Mouse (Mus musculus) stomach, postnatal 0 days (tissue): ENCODE data around the gene Cep55. TPM values are rescaled to one million over a fixed set of nuclear protein-coding genes. Genes with fewer than 3 reads are reported as not detected.
A peak's percentile ranks its signal among the peaks of the same experiment; 100 is the strongest.

Source experiments
- ATAC-seq: fragments of 200-750 bp; cut with Nextera tagmentation; 2 replicates; pipeline ENCODE4 v1.8.0; 2017; ENCODE audit not compliant: low FRiP score, low TSS enrichment
- DNase-seq: peaks from one replicate; pipeline ENCODE4 v3.0.0-alpha.2; 2016; ENCODE audit warnings: low spot score
- H3K27ac ChIP-seq: fragments of 300-500 bp; sonication (generic); replicated peaks from 2 replicates; pipeline ENCODE4 v1.5.1; 2014; ENCODE audit warnings: mild to moderate bottlenecking, control low read depth
- H3K27me3 ChIP-seq: fragments of 300-500 bp; sonication (generic); 2 replicates; pipeline ENCODE4 v1.6.1; 2014; ENCODE audit warnings: low read length; ENCODE audit not compliant: control insufficient read depth, insufficient read depth
- H3K36me3 ChIP-seq: fragments of 300-500 bp; sonication (generic); 2 replicates; pipeline ENCODE4 v1.6.1; 2014; ENCODE audit warnings: low read length, mixed read lengths; ENCODE audit not compliant: control insufficient read depth, insufficient read depth
- H3K4me1 ChIP-seq: fragments of 300-500 bp; sonication (generic); replicated peaks from 2 replicates; pipeline ENCODE4 v1.6.1; 2014; ENCODE audit warnings: antibody characterized with exemption; ENCODE audit not compliant: control insufficient read depth, insufficient read depth
- H3K4me2 ChIP-seq: fragments of 300-500 bp; sonication (generic); replicated peaks from 2 replicates; pipeline ENCODE4 v1.6.1; 2014; ENCODE audit warnings: low read depth, mild to moderate bottlenecking, control low read depth, moderate library complexity
- H3K4me3 ChIP-seq: fragments of 300-500 bp; sonication (generic); 2 replicates; pipeline ENCODE4 v1.5.1; 2014; ENCODE audit warnings: low read depth, low read length, control low read depth
- H3K9ac ChIP-seq: fragments of 300-500 bp; sonication (generic); 2 replicates; pipeline ENCODE4 v1.6.1; 2014; ENCODE audit warnings: mild to moderate bottlenecking, low read length, control low read depth, mixed read lengths
- H3K9me3 ChIP-seq: fragments of 300-500 bp; sonication (generic); 2 replicates; pipeline ENCODE4 v1.6.1; 2016; ENCODE audit warnings: low read length; ENCODE audit not compliant: control insufficient read depth
- CTCF ChIP-seq: IDR thresholded peaks from 2 replicates; pipeline ENCODE4 v1.5.1; 2016; ENCODE audit warnings: antibody characterized with exemption, low read depth, mild to moderate bottlenecking, moderate library complexity
- EP300 ChIP-seq: optimal IDR thresholded peaks from 2 replicates; pipeline ENCODE3; 2016; ENCODE audit warnings: antibody characterized with exemption
- WGBS: fragments of 180-500 bp; shearing (Covaris S2); extraction: QIAGEN DNeasy Blood & Tissue Kit; methylation state at CpG from one replicate; pipeline ENCODE4 v1.1.7; 2014; 5-methylcytosine and 5-hydroxymethylcytosine counted together
- polyA plus RNA-seq: library from polyadenylated mRNA; unstranded; fragments of >200 nt; fragmentation: Nextera tagmentation; extraction: Ambion mirVana; gene quantifications from 2 replicates; pipeline ENCODE4 v1.2.1, GENCODE M21; 2015

Gene Cep55
- polyA plus RNA-seq, 1 experiment from 2014 or later: 8.7 TPM

DNA sequence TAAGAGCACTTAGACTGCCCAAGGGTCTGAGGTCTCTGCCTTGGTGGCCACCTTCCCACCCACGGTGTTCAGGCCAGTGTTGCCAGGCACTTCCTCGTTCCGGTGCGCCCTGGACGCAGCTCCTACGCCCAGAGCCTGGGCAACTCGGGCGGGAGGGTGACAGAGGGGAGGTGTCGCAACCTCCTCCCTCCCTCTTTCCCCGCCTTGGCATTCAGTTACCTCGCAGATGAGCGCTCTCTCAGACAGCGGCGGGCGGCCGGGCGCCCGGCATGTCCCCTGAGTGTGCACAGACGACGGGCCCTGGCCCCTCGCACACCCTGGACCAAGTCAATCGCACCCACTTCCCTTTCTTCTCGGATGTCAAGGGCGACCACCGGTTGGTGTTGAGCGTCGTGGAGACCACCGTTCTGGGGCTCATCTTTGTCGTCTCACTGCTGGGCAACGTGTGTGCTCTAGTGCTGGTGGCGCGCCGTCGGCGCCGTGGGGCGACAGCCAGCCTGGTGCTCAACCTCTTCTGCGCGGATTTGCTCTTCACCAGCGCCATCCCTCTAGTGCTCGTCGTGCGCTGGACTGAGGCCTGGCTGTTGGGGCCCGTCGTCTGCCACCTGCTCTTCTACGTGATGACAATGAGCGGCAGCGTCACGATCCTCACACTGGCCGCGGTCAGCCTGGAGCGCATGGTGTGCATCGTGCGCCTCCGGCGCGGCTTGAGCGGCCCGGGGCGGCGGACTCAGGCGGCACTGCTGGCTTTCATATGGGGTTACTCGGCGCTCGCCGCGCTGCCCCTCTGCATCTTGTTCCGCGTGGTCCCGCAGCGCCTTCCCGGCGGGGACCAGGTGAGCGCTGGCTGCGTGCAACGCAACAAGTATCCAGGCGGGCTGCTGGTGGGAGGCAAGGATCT is 42.3 kb downstream of the Cep55 start, which contains the start of gene Ffar4:
Gene Ffar4 (plus strand): TSS at position 214 of the 901 bp plus-strand sequence.
- ATAC-seq (peak; percentile 77), DNase-seq (peak; percentile 70)
- Histone ChIP-seq H3K4me3 (peak within 1 kb of the TSS; percentile 30), H3K4me2 (peak within 1 kb of the TSS; percentile 46), H3K36me3 (no peaks in the 10 kb centered on the region), H3K27ac (no peak within 1 kb of the TSS), H3K27me3 (peaks cover 4% of the 10 kb centered on the region; the same call in 1 of the 2 replicates), H3K9me3 (no peaks in the 10 kb centered on the region), H3K9ac (no peak within 1 kb of the TSS), H3K4me1 (no peaks in the 10 kb centered on the region)
- TF ChIP-seq CTCF: no peak
- no peak for TF ChIP-seq EP300
- under 1% methylated on average over 75 of the region's 77 CpGs for WGBS

DNA sequence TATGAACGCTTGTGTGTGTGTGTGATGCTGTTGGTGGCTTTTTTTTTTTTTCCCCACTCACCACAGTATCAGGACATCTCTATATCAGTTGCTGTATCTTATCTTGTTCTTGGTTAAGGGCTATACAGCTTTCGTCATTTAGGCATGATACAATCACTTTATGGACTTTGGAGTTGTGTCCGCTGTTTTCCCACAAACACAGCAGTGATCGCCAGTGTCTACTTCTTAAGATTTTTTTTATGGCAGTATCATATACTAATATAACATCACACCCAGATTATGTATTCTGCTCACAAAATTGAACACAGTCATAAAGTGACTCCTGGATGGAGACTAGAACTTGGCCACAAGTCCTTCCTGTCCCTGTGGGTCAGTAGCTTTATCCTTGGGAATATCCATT is 53.1 kb downstream of the Cep55 start:
- DNase-seq (no peak), ATAC-seq (no peak)
- Histone ChIP-seq H3K4me2 (no peak overlapping the region), H3K9ac (no peak overlapping the region), H3K27ac (no peak overlapping the region), H3K4me1 (no peaks in the 10 kb centered on the region), H3K4me3 (no peak overlapping the region), H3K27me3 (no peaks in the 10 kb centered on the region), H3K9me3 (no peaks in the 10 kb centered on the region), H3K36me3 (no peaks in the 10 kb centered on the region)
- WGBS: 87% methylated on average over 4 of the region's 4 CpGs
- no peak for TF ChIP-seq EP300
- no peak for TF ChIP-seq CTCF

DNA sequence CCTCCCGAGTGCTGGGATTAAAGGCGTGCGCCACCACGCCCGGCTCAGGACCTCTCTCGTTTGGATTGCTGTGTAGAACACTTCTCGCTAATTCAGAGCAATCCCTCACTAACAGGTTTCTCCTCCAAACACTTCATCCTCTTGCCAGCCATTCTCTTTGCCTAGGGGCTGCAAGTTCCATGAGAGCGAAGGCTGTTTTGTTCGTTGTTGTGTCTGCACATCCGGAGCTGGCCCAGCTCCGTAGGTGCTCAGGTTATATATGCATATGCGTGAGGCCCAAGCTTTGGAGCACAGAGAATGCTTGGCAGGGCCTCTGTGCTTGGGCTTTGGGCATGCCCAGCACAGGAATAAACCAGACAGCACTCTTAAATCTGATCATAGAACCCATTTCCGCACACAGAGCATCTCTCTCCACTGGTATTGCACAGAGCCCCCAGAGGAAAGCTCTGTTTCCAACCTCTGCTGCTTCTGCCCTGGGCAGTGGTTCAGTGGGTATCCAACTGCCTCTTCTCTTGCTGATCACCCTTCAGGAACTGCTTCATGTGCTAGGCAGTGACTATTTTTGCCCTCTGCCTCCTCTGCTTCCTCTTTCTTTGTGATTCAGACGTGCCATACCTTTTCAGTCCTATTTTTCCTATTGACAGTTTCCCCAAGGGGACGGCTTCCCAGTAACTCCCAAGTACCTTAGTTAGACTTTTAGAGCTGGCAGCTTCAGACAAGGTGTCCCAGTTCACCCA is 54.9 kb downstream of the Cep55 start:
- DNase-seq (no peak), ATAC-seq (no peak)
- WGBS: 89% methylated on average over 15 of the region's 15 CpGs
- Histone ChIP-seq H3K9me3 (no peaks in the 10 kb centered on the region), H3K9ac (no peak overlapping the region), H3K4me3 (no peak overlapping the region), H3K27ac (no peak overlapping the region), H3K4me2 (no peak overlapping the region), H3K36me3 (no peaks in the 10 kb centered on the region), H3K4me1 (no peaks in the 10 kb centered on the region), H3K27me3 (no peaks in the 10 kb centered on the region)
- TF ChIP-seq CTCF (no peak), EP300 (no peak)

DNA sequence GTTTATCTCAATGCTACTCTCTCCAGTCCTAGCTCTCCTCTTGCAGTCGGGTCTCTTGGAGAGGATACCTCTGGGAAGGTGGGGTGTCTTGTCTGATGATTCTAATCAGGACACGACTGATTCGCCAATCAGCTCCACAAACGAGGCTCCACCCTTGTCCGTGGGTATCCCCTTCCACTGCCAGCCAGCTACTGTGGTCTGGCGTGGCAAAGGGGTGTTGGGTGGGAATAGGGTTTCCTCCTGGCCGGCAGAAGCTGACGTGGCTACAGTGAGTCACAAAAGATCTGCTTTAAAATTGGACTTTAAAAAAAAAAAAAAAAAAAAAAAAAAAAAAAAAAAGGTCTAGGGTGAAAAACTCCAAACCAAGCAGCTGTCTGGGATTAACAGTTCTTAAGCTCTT is 56.2 kb downstream of the Cep55 start:
- no peak overlapping the region for H3K4me3 ChIP-seq
- H3K9me3 ChIP-seq: no peaks in the 10 kb centered on the region
- no peak overlapping the region for H3K9ac ChIP-seq
- no peaks in the 10 kb centered on the region for H3K27me3 ChIP-seq
- no peaks in the 10 kb centered on the region for H3K4me1 ChIP-seq
- ATAC-seq (no peak), DNase-seq (no peak)
- H3K27ac ChIP-seq: no peak overlapping the region
- no peaks in the 10 kb centered on the region for H3K36me3 ChIP-seq
- WGBS: 66% methylated on average over 8 of the region's 8 CpGs
- no peak for TF ChIP-seq EP300
- no peak for TF ChIP-seq CTCF
- H3K4me2 ChIP-seq: no peak overlapping the region

DNA sequence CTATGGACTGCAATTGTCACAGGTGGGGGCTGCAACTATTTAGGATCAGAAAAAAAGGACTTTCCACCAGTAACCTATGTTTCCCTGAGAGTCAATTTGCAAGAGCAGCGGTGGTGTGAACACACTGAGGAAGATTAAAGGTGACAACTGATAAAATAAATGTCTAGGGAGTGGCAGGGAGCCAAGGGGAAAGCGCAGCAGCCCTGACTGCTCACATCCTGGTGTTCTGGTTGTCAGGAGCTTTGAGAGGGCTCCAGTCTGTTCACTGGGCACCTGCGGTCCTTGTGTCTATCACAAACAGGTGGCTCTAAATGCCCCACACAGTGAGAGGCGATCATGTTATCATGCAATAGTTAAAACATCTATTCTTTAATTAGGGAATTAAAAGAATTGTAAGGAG is 57.8 kb downstream of the Cep55 start:
- H3K4me2 ChIP-seq: no peak overlapping the region
- ATAC-seq (no peak), DNase-seq (no peak)
- H3K4me1 ChIP-seq: no peaks in the 10 kb centered on the region
- TF ChIP-seq EP300: no peak
- TF ChIP-seq CTCF: no peak
- H3K36me3 ChIP-seq: no peaks in the 10 kb centered on the region
- no peak overlapping the region for H3K4me3 ChIP-seq
- H3K27me3 ChIP-seq: no peaks in the 10 kb centered on the region
- no peak overlapping the region for H3K9ac ChIP-seq
- no peaks in the 10 kb centered on the region for H3K9me3 ChIP-seq
- WGBS: 26% methylated on average over 4 of the region's 4 CpGs
- H3K27ac ChIP-seq: no peak overlapping the region
